Mouse (Mus musculus): Measurements from ENCODE around the gene Rnf214.

Rnf214 gene

DNA sequence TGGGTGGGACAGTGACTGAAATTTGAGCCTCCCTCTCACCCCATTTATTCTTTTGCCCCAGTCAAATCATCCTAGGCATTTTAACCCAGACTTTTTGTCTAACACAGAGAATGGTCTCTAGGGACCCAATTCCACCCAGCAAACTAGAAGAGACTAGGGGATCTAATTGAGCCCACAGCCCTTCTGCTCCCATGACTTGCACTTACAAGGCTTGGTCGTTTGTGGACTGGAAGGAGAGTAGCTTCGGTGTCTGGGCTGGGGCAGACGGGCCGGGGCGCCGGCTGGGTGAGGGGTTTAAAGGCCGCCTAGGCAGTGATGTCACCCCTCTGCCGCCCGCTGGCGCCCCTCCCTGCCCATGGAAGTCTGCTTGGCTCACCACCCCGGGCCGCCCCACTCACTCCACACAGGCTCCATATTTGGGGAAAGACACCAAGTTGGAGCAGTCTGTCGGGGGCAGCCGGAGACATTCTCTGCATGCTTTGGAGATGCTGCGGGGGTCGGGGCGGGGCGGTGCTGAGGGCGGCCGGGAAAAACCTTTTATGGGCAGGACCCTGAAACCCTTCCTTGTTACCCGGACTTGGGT, 29.0 kb upstream of the Rnf214 start, which contains the start of gene Tagln:
Gene Tagln, minus strand, starts transcription at position 431 of the 583 bp plus-strand sequence.
- DNase-seq (ENCODE audit: low spot score) = peak; percentile 66

DNA sequence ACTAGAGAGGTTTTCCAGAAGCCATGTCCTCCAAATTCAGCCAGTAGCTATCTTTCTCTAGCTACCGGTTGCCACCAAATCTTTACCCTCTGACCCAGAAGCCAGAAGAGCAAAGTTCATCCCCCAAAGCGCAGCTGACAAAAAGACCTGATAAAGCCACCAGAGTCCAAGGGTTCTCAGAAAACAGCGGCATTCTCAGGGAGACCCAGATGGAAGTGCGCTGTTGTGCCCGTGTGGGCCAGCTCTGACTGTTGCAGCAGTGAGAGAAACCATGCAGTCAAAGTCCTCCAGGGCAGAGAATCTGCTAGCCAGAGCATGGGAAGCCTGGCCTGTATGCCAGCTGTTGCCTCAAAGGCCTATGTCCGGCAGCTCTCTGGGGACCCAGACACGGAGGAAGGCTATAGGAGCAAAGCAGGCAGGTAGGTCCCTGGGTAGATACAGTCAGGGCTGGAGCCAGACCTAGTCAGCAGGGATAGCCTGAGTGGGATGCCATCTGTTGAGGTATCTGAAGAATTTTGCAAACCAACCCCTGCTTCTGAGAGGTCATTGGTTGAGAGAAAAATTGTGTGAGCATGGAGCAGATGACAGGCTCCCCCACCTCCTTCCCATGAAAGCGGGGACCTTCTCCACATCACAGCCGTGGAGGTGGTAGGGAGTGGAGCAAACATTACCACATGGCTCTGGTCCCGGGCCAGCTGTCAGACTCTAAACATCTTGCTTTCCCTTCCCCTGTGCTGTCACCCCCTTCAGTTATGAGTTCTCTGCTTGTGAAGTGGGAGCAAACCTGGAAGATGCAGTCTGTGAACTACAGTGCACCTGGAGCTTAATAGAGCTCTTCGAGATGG, 26.1 kb upstream of the Rnf214 start:
- DNase-seq (ENCODE audit: low spot score) = no peak

DNA sequence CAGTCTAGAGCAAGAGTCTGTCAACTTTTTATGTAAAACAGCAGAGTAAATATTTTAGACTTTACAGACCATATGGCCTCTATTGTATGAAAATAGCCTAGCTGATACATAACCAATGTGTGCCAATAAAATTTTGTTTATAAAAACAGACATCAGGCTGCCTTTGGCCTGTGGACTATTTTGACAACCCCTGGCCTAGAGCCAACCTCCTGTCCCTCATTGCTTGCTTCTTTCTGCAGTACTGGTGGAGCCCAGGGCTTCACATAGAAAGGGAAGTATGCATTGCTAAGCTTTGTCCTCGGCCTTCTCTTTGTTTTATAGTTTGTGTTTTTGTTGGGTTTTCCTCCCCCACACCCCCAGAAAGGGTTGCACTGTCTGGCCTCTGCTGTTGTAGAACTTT, 25.2 kb upstream of the Rnf214 start:
- DNase-seq (ENCODE audit: low spot score) = no peak

- DNase-seq (ENCODE audit: low spot score) = no peak
Observed at GRCm38 (mm10) chr9:45929285-45929684, 22.6 kb upstream of the Rnf214 start.

DNA sequence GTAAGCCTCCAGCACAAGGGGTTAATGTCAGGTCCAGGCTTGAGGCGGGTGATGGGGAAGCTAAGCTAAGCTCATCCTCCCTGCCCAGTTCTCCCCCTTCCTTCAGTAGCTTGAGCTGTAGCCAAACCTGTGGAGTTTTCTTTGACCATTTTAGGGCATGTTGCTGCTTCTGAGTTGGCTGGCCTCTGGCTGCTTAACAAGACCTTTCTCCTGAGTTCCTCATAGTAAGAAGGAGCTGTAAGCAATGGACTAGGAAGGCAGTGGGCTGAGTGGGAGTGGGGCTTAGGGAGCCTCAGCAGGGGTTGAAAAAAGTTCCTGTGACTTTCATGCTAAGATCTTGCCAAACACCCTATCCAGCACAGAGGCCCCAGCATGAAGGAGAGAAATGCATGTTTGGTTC, 13.2 kb upstream of the Rnf214 start:
- DNase-seq (ENCODE audit: low spot score) = peak; percentile 35

GRCm38 (mm10) chr9:45917041-45917934, 10.6 kb upstream of the Rnf214 start:
- DNase-seq (ENCODE audit: low spot score) = peak; percentile 66

- no peak for DNase-seq (ENCODE audit: low spot score)
Observed at GRCm38 (mm10) chr9:45915659-45916058, 8.9 kb upstream of the Rnf214 start.

GRCm38 (mm10) chr9:45911673-45912072, 5.0 kb upstream of the Rnf214 start:
- peak; percentile 63 for DNase-seq (ENCODE audit: low spot score)

DNA sequence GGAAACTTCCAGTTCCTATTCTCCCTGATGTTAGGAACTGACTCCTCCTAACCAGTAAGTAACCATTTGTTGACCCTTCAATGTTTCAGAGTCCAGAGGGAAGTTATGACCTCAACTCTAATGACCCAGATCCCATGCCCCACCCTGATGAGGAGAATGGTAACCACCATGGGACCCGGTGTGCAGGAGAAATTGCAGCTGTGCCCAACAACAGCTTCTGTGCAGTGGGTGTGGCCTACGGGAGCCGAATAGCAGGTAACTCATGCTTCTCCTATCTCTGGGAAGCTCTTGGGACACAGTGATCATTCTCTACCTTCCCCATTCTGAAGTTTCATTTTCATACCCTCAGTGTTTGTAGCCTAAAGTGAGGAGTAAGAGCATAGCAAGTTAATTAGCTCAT, 4.3 kb upstream of the Rnf214 start:
- no peak for DNase-seq (ENCODE audit: low spot score)

- DNase-seq (ENCODE audit: low spot score) = no peak
Observed at GRCm38 (mm10) chr9:45907078-45907428, 342 bp upstream of the Rnf214 start.

GRCm38 (mm10) chr9:45905811-45906237, 887 bp downstream of the Rnf214 start:
- no peak for DNase-seq (ENCODE audit: low spot score)

DNA sequence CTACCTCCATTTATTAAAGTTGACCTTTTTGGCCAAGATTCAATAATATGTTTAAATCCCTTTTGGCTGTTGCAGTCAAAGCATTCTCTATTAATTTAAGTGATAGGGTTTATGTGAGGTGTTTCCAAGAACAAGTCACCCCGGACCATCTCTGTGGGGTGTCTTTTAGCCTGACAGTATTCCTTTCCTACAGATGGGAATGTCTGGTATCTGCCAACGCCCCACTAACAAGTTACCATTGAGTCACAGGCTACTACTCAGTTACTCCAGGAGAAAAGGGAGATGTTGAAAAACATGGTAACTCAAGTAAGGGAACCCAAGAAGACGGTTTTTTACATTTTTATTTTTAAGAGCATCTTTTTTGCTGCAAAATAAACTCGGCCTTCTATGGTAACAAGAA, 1.5 kb downstream of the Rnf214 start:
- no peak for DNase-seq (ENCODE audit: low spot score)

- no peak for DNase-seq (ENCODE audit: low spot score)
Observed at GRCm38 (mm10) chr9:45893681-45894080, 13.0 kb downstream of the Rnf214 start.

DNA sequence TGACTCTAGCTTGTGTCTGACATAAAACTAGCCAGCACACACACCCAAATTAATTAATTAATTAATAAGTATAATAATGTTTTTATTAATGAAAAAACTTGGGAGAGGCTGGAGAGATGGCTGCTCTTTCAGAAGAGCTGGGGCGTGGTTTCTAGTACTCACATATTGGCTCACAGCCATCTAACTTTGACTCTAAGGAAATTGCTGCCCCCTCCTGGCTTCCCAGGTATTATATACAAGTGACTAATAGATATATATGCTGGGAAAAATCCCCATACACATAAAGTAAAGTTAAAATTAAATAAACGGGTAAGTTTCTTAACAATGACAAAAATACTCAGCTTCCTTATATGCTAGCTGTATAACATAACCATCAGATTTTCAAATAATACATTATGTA, 28.8 kb downstream of the Rnf214 start:
- DNase-seq (ENCODE audit: low spot score) = peak; percentile 62

DNA sequence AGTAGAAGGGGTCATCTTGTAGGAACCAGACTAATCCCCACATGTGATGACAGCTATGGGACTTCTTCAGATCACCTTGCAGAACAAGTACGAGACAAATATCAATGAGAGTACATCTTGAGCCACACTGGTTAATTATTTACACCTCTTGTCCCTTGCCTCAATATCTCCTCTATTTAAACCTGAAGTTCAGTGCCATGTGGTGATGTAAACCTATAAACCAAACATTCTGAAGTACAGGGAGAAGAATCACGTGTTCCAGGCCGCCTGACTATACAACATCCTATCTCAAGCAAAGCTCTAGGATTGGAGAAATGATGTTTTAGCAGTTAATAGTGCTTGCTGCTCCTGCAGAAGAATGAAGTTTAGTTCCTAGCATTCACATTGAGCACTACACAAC, 36.4 kb downstream of the Rnf214 start:
- no peak for DNase-seq (ENCODE audit: low spot score)

DNA sequence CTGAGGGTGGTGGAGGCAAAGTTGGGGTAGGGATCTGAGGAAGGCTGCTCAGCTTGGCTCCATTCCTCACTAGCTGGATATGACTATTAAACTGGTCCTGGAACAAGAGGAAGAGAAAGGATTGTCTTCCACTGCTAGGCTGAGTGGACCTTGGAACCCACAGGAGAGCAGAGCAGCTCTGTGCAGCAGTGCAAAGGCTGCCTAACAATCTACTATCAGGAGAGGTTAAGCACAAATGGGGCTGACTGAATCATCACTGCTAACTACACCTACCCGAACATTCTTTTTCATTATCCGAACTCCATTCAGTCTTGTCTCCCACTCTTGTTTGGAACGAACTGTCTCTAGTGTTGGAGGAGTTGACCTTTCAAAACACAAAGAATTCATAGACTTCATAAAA, 37.5 kb downstream of the Rnf214 start:
- DNase-seq (ENCODE audit: low spot score) = no peak

DNA sequence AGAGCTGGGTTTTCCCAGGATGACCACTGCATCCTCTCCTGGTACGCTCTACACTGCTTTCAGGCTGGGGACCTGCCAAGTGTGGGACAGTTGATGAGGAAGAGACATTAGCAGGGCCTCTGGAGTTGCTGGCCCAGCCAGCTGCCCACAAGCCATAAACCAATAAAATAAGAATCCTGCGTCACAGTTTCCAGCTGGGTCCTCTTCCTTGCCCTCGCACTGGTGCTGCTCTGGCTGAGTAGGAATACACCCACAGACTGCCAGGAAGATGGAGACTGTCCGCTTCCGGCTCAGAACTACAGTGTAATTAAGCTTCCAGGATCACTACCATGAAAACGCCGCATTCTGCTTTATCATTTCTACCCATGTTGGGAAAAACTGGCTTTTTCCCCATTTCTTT, 44.9 kb downstream of the Rnf214 start:
- no peak for DNase-seq (ENCODE audit: low spot score)

- no peak for DNase-seq (ENCODE audit: low spot score)
Observed at GRCm38 (mm10) chr9:45859364-45859763, 47.3 kb downstream of the Rnf214 start.

DNA sequence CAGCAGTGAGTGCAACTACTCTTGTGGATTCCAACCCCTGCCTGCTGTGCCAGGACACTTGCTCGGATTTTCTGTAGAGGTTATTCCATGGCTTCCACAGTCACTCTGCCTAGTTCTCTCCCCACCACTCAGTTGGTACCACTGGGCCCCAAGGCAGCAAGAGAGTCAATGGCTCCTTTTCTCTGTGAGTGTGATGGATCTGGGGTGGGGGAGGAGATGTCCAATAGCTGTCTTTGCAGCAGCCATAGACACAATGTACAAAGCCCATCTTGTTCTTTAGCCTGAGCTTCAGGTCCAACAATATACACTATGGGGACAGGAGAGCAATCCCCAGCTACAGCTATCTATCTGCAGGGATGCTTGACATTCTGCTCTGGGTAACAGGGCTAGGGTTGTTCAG, 52.6 kb downstream of the Rnf214 start:
- no peak for DNase-seq (ENCODE audit: low spot score)

GRCm38 (mm10) chr9:45853695-45854094, 53.0 kb downstream of the Rnf214 start:
- DNase-seq (ENCODE audit: low spot score) = no peak

DNA sequence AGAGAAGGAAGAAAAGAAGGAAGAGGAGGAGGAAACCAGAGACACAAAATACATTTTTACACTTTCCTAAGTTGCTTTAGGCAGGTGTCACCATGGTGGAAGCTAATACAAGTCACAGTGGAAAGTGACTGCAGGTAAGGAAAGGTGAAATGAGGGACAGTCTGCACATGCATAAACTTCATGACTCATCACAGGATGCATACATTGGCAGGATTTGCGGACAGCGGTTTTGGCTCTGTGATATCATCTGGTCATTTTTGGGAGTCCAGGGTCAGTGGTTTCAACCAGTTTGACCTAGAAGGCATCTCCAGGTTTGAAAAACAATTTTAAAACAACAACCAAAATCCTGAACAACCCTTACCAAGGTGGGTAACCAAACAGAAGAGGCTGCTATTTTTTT, 54.9 kb downstream of the Rnf214 start:
- DNase-seq (ENCODE audit: low spot score) = no peak

DNA sequence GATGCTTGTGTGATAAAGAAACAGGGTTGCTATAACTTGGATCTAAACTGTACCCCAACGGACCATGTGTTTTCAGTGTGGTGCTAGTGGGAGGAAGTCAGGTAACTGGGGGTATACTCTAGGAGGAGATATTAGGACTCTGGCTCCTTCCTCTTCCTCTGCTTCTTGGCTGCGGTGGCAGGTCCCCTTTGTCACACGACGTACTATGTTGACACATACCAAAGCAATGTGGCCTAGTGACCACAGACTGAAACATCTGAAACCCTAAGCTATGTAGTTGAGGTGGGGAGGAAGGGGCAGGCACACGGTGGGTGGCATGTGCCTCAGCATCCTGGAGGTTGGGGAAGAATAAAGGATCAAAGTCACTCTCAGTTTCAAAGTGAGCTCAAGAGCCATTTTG, 55.4 kb downstream of the Rnf214 start:
- no peak for DNase-seq (ENCODE audit: low spot score)
